Mouse (Mus musculus) embryonic facial prominence, embryonic 11.5 days (tissue): ENCODE results near the gene Sema5a. TPM values are rescaled to one million over a fixed set of nuclear protein-coding genes. Genes with fewer than 3 reads are reported as not detected.
"Not testable (repeated sequence)": the region's sequence is repeated elsewhere in the genome, so short reads cannot be mapped to it uniquely, and the experiment has no call there.

ENCODE experiments used
- ATAC-seq: fragments of 200-750 bp; cut with Nextera tagmentation; replicated peaks from 2 replicates; pipeline ENCODE4 v1.8.0; 2017; ENCODE audit warnings: low read depth; ENCODE audit not compliant: insufficient number of reproducible peaks, low FRiP score, low TSS enrichment
- DNase-seq: peaks from one replicate; pipeline ENCODE4 v3.0.0-alpha.2; 2015; ENCODE audit warnings: low spot score
- H3K27ac ChIP-seq: fragments of 300-500 bp; sonication (generic); replicated peaks from 2 replicates; pipeline ENCODE4 v1.5.1; 2014; ENCODE audit warnings: mild to moderate bottlenecking, low read depth, low read length, control low read depth
- H3K27me3 ChIP-seq: fragments of 300-500 bp; sonication (generic); 2 replicates; pipeline ENCODE4 v1.6.1; 2014; ENCODE audit warnings: mild to moderate bottlenecking, low read length, moderate library complexity, mixed read lengths; ENCODE audit not compliant: control insufficient read depth, insufficient read depth
- H3K36me3 ChIP-seq: fragments of 300-500 bp; sonication (generic); replicated peaks from 2 replicates; pipeline ENCODE4 v1.6.1; 2014; ENCODE audit warnings: low read depth, mild to moderate bottlenecking, low read length, moderate library complexity, mixed read lengths; ENCODE audit not compliant: control insufficient read depth, insufficient read depth
- H3K4me1 ChIP-seq: fragments of 300-500 bp; sonication (generic); 2 replicates; pipeline ENCODE4 v1.6.1; 2014; ENCODE audit warnings: low read length, mixed read lengths; ENCODE audit not compliant: control insufficient read depth, insufficient read depth
- H3K4me2 ChIP-seq: fragments of 300-500 bp; sonication (generic); 2 replicates; pipeline ENCODE4 v1.6.1; 2014; ENCODE audit warnings: low read depth, mild to moderate bottlenecking, control low read depth, low read length, moderate library complexity
- H3K4me3 ChIP-seq: fragments of 300-500 bp; sonication (generic); 2 replicates; pipeline ENCODE4 v1.5.1; 2014; ENCODE audit warnings: low read depth, low read length, control low read depth
- H3K9ac ChIP-seq: fragments of 300-500 bp; sonication (generic); replicated peaks from 2 replicates; pipeline ENCODE4 v1.6.1; 2014; ENCODE audit warnings: mild to moderate bottlenecking, control low read depth, low read length
- H3K9me3 ChIP-seq: fragments of 300-500 bp; sonication (generic); replicated peaks from 2 replicates; pipeline ENCODE4 v1.6.1; 2016; ENCODE audit warnings: mild to moderate bottlenecking, low read length, inconsistent platforms, mixed read lengths; ENCODE audit not compliant: control insufficient read depth
- WGBS: fragments of 180-500 bp; shearing (Covaris S2); extraction: QIAGEN DNeasy Blood & Tissue Kit; methylation state at CpG from one replicate; pipeline ENCODE4 v1.1.7; 2014; 5-methylcytosine and 5-hydroxymethylcytosine counted together
- polyA plus RNA-seq: library from polyadenylated mRNA; unstranded; fragments of >200 nt; fragmentation: Nextera tagmentation; extraction: Ambion mirVana; gene quantifications from 2 replicates; pipeline ENCODE4 v1.2.1, GENCODE M21; 2014

Sema5a gene
- polyA plus RNA-seq, result 19.3 and 20.2 TPM in 2 replicates

- under 1% methylated on average over 33 of the region's 45 CpGs for WGBS
- no peaks in the 10 kb centered on the region for H3K9me3 ChIP-seq
- peak; percentile 92 for ATAC-seq
These were observed at the start of gene Sema5a for GRCm38 (mm10) chr15:32244344-32244955. TSS of gene Sema5a (plus strand) at chr15:32244810.

GRCm38 (mm10) chr15:32198076-32198475, 46.5 kb upstream of the Sema5a start:
- no peak overlapping the region for H3K9ac ChIP-seq
- no peaks in the 10 kb centered on the region for H3K9me3 ChIP-seq
- ATAC-seq (no peak), DNase-seq (no peak)
- H3K4me3 ChIP-seq, result no peak overlapping the region
- H3K36me3 ChIP-seq, result no peaks in the 10 kb centered on the region
- no peak overlapping the region for H3K27ac ChIP-seq
- 78% methylated on average over 9 of the region's 9 CpGs for WGBS
- no peaks in the 10 kb centered on the region for H3K4me1 ChIP-seq
- no peak overlapping the region for H3K4me2 ChIP-seq
- no peaks in the 10 kb centered on the region for H3K27me3 ChIP-seq

More at GRCm38 (mm10) chr15:32244344-32244955, at the start of gene Sema5a:
- peaks cover 4% of the 10 kb centered on the region; the same call in 1 of the 2 replicates for H3K4me1 ChIP-seq
- peak within 1 kb of the TSS; percentile 94 for H3K4me2 ChIP-seq
- H3K27ac ChIP-seq, result peak within 1 kb of the TSS; percentile 38; the same call in 1 of the 2 replicates
- no peaks in the 10 kb centered on the region for H3K27me3 ChIP-seq
- peak; percentile 84 for DNase-seq
- no peaks in the 10 kb centered on the region for H3K36me3 ChIP-seq
- peak within 1 kb of the TSS; percentile 53 for H3K4me3 ChIP-seq
- peak within 1 kb of the TSS; percentile 74 for H3K9ac ChIP-seq

- Histone ChIP-seq H3K27me3 (no peaks in the 10 kb centered on the region), H3K4me2 (no peak overlapping the region), H3K9me3 (no peaks in the 10 kb centered on the region), H3K9ac (no peak overlapping the region), H3K36me3 (no peaks in the 10 kb centered on the region), H3K4me1 (no peaks in the 10 kb centered on the region), H3K27ac (no peak overlapping the region), H3K4me3 (no peak overlapping the region)
- 36% methylated on average over 5 of the region's 5 CpGs for WGBS
- DNase-seq (peak; percentile 44), ATAC-seq (no peak)
These were observed 46.0 kb upstream of the Sema5a start for GRCm38 (mm10) chr15:32198561-32198960.

- 80% methylated on average over 5 of the region's 5 CpGs for WGBS
- Histone ChIP-seq H3K4me1 (no peaks in the 10 kb centered on the region), H3K9me3 (no peaks in the 10 kb centered on the region), H3K9ac (no peak overlapping the region), H3K4me2 (no peak overlapping the region), H3K36me3 (no peaks in the 10 kb centered on the region), H3K27ac (no peak overlapping the region), H3K4me3 (no peak overlapping the region), H3K27me3 (no peaks in the 10 kb centered on the region)
- DNase-seq (no peak), ATAC-seq (no peak)
These were observed 41.4 kb upstream of the Sema5a start for GRCm38 (mm10) chr15:32203242-32203641.

GRCm38 (mm10) chr15:32204908-32205307, 39.7 kb upstream of the Sema5a start:
- Histone ChIP-seq H3K9ac (no peak overlapping the region), H3K27me3 (no peaks in the 10 kb centered on the region), H3K36me3 (no peaks in the 10 kb centered on the region), H3K4me3 (no peak overlapping the region), H3K9me3 (no peaks in the 10 kb centered on the region), H3K4me1 (no peaks in the 10 kb centered on the region), H3K4me2 (no peak overlapping the region), H3K27ac (no peak overlapping the region)
- DNase-seq (no peak), ATAC-seq (no peak)
- WGBS, result 90% methylated on average over 10 of the region's 10 CpGs

- DNase-seq, H3K4me3 ChIP-seq, H3K27me3 ChIP-seq, H3K4me1 ChIP-seq, ATAC-seq, H3K9ac ChIP-seq, H3K27ac ChIP-seq, H3K9me3 ChIP-seq, H3K36me3 ChIP-seq, H3K4me2 ChIP-seq: not testable (repeated sequence)
- WGBS, result 93% methylated on average over 10 of the region's 10 CpGs
These were observed 29.9 kb upstream of the Sema5a start for GRCm38 (mm10) chr15:32214687-32215086.

GRCm38 (mm10) chr15:32223028-32223427, 21.6 kb upstream of the Sema5a start:
- H3K9ac ChIP-seq, result no peak overlapping the region
- no peaks in the 10 kb centered on the region for H3K4me1 ChIP-seq
- WGBS, result 82% methylated on average over 7 of the region's 7 CpGs
- H3K4me3 ChIP-seq, result no peak overlapping the region
- no peaks in the 10 kb centered on the region for H3K27me3 ChIP-seq
- no peak overlapping the region for H3K4me2 ChIP-seq
- H3K27ac ChIP-seq, result no peak overlapping the region
- no peaks in the 10 kb centered on the region for H3K36me3 ChIP-seq
- no peaks in the 10 kb centered on the region for H3K9me3 ChIP-seq
- DNase-seq (no peak), ATAC-seq (no peak)

- ATAC-seq, result no peak
- no peak overlapping the region for H3K9ac ChIP-seq
- 89% methylated on average over 3 of the region's 3 CpGs for WGBS
- no peaks in the 10 kb centered on the region for H3K36me3 ChIP-seq
- no peaks in the 10 kb centered on the region for H3K9me3 ChIP-seq
- H3K27ac ChIP-seq, result no peak overlapping the region
- H3K4me2 ChIP-seq, result no peak overlapping the region
- DNase-seq, result no peak
- H3K4me1 ChIP-seq, result no peaks in the 10 kb centered on the region
- H3K27me3 ChIP-seq, result no peaks in the 10 kb centered on the region
- no peak overlapping the region for H3K4me3 ChIP-seq
These were observed 19.2 kb upstream of the Sema5a start for GRCm38 (mm10) chr15:32225394-32225793.
